Mouse (Mus musculus) CH12.LX (cell line): ENCODE measurements around the gene Txn2. TPM values are rescaled to one million over a fixed set of nuclear protein-coding genes. Genes with fewer than 3 reads are reported as not detected.

Experiments
- DNase-seq: peaks from one replicate; pipeline ENCODE4 v3.0.0-alpha.2; 2013; ENCODE audit errors: extremely low read depth
- H3K27ac ChIP-seq: 2 replicates; pipeline ENCODE4 v1.5.1; 2012; ENCODE audit warnings: low read depth, mild to moderate bottlenecking, control low read depth, moderate library complexity; ENCODE audit not compliant: insufficient read depth
- H3K27me3 ChIP-seq: replicated peaks from 2 replicates; pipeline ENCODE3; 2012; ENCODE audit warnings: inconsistent platforms
- H3K36me3 ChIP-seq, 2 experiments: replicated peaks in 1 of 2; 2 replicates each; pipeline versions ENCODE3 to v1.6.1; 2012; ENCODE audit warnings: inconsistent platforms in 1 of 2, low read length in 1 of 2, mild to moderate bottlenecking in 1 of 2, mixed read lengths in 1 of 2, moderate library complexity in 1 of 2; ENCODE audit not compliant: control insufficient read depth in 1 of 2, insufficient read depth in 1 of 2
- H3K4me1 ChIP-seq, 2 experiments: 2 replicates each; pipeline ENCODE4 v1.6.1; 2012; ENCODE audit warnings: inconsistent platforms in 1 of 2, moderate library complexity in 1 of 2; ENCODE audit not compliant: insufficient read depth in 2 of 2, control insufficient read depth in 1 of 2
- H3K4me2 ChIP-seq: 2 replicates; pipeline ENCODE4 v1.6.1; 2012; ENCODE audit warnings: low read depth, mild to moderate bottlenecking, control low read depth; ENCODE audit not compliant: poor library complexity, insufficient read depth, severe bottlenecking
- H3K4me3 ChIP-seq, 3 experiments: fragments of 150-350 bp in 1 of 3; sonication (generic) in 1 of 3; replicated peaks in 1 of 3; 2 replicates each; pipeline versions ENCODE3 to v1.5.1; 2011 to 2012; ENCODE audit warnings: low read depth in 2 of 3, low read length in 2 of 3, mild to moderate bottlenecking in 2 of 3, moderate library complexity in 2 of 3, control low read depth in 1 of 3, improper control_type of control experiment in 1 of 3, inconsistent platforms in 1 of 3, mixed read lengths in 1 of 3; ENCODE audit not compliant: poor library complexity in 1 of 3
- H3K79me2 ChIP-seq: replicated peaks from 2 replicates; pipeline ENCODE4 v1.6.1; 2012; ENCODE audit warnings: mild to moderate bottlenecking, moderate library complexity; ENCODE audit not compliant: control insufficient read depth, poor library complexity, insufficient read depth, severe bottlenecking; ENCODE audit errors: extremely low read depth
- H3K9ac ChIP-seq: 2 replicates; pipeline ENCODE4 v1.6.1; 2012; ENCODE audit warnings: low read depth, mild to moderate bottlenecking, control low read depth, moderate library complexity; ENCODE audit not compliant: insufficient read depth
- H3K9me3 ChIP-seq: replicated peaks from 2 replicates; pipeline ENCODE3; 2012; ENCODE audit warnings: low read length, inconsistent platforms, mixed read lengths
- BHLHE40 ChIP-seq: IDR thresholded peaks from 2 replicates; pipeline ENCODE4 v1.6.1; 2011; ENCODE audit warnings: mild to moderate bottlenecking, low read depth, low read length, improper control_type of control experiment
- CTCF ChIP-seq, 2 experiments: IDR thresholded peaks in 1 of 2; conservative IDR thresholded peaks in 1 of 2; 2 replicates each; pipeline ENCODE4 v1.5.1; 2011 to 2012; ENCODE audit warnings: low read depth in 2 of 2, low read length in 2 of 2, improper control_type of control experiment in 1 of 2, inconsistent platforms in 1 of 2, mild to moderate bottlenecking in 1 of 2, moderate library complexity in 1 of 2
- ETS1 ChIP-seq: conservative IDR thresholded peaks from 2 replicates; pipeline ENCODE4 v1.6.1; 2012; ENCODE audit warnings: low read depth, mild to moderate bottlenecking, inconsistent platforms, low read length, improper control_type of control experiment, moderate library complexity
- GABPA ChIP-seq: IDR thresholded peaks from 2 replicates; pipeline ENCODE4 v1.6.1; 2012; ENCODE audit warnings: low read depth, low read length, improper control_type of control experiment, inconsistent platforms; ENCODE audit not compliant: insufficient replicate concordance
- JUN ChIP-seq: IDR thresholded peaks from 2 replicates; pipeline ENCODE4 v1.6.1; 2011; ENCODE audit warnings: low read depth, mild to moderate bottlenecking, low read length, improper control_type of control experiment, moderate library complexity; ENCODE audit not compliant: insufficient read depth
- MAFK ChIP-seq: IDR thresholded peaks from 2 replicates; pipeline ENCODE4 v1.6.1; 2011; ENCODE audit warnings: low read length, improper control_type of control experiment; ENCODE audit not compliant: insufficient replicate concordance
- MAZ ChIP-seq: IDR thresholded peaks from 2 replicates; pipeline ENCODE4 v1.6.1; 2012; ENCODE audit warnings: low read depth, mild to moderate bottlenecking, inconsistent platforms, low read length, improper control_type of control experiment, moderate library complexity
- MEF2A ChIP-seq: IDR thresholded peaks from 2 replicates; pipeline ENCODE4 v1.6.1; 2014; ENCODE audit warnings: low read depth, mild to moderate bottlenecking, inconsistent platforms, low read length, improper control_type of control experiment, borderline replicate concordance
- MXI1 ChIP-seq: IDR thresholded peaks from 2 replicates; pipeline ENCODE4 v1.6.1; 2011; ENCODE audit warnings: mild to moderate bottlenecking, low read depth, low read length, improper control_type of control experiment
- MYC ChIP-seq: IDR thresholded peaks from 2 replicates; pipeline ENCODE4 v1.6.1; 2011; ENCODE audit warnings: low read depth, mild to moderate bottlenecking, improper control_type of control experiment, low read length
- NRF1 ChIP-seq: IDR thresholded peaks from 2 replicates; pipeline ENCODE4 v1.6.1; 2014; ENCODE audit warnings: low read depth, mild to moderate bottlenecking, inconsistent platforms, low read length, improper control_type of control experiment, moderate library complexity
- RCOR1 ChIP-seq: conservative IDR thresholded peaks from 2 replicates; pipeline ENCODE4 v1.6.1; 2012; ENCODE audit warnings: low read depth, mild to moderate bottlenecking, inconsistent platforms, low read length, improper control_type of control experiment
- SIN3A ChIP-seq: IDR thresholded peaks from 2 replicates; pipeline ENCODE4 v1.6.1; 2012; ENCODE audit warnings: low read length, improper control_type of control experiment, inconsistent platforms
- USF2 ChIP-seq: conservative IDR thresholded peaks from 2 replicates; pipeline ENCODE4 v1.6.1; 2011; ENCODE audit warnings: low read depth, low read length, improper control_type of control experiment
- ZMIZ1 ChIP-seq: IDR thresholded peaks from 2 replicates; pipeline ENCODE4 v1.6.1; 2012; ENCODE audit warnings: low read depth, mild to moderate bottlenecking, inconsistent platforms, low read length, improper control_type of control experiment
- dilution Hi-C: fragments of 300-500 bp; cut with MboI; formaldehyde crosslinking; loops from 2 replicates; pipeline ENCODE4 v1.14.3; 2020; ENCODE audit warnings: low sequenced_read_pairs; ENCODE audit not compliant: extremely low pct_unique_long_range_greater_than_20kb, extremely low pct_ligation_motif_present
- in situ Hi-C: fragments of 300-500 bp; cut with MboI; formaldehyde crosslinking; loops from 3 replicates; pipeline ENCODE4 v1.14.3; 2019; ENCODE audit warnings: low sequenced_read_pairs, low pct_ligation_motif_present, low pct_unique_long_range_greater_than_20kb, mixed read lengths
- polyA plus RNA-seq: library from polyadenylated mRNA; unstranded; fragments of >175 nt; gene quantifications from 2 replicates; pipeline ENCODE4 v1.2.1, GENCODE M21; 2012; ENCODE audit warnings: low read depth; ENCODE audit not compliant: insufficient read length
- total RNA-seq, 2 experiments: library from RNA; depleted of rRNA; stranded (reverse); fragments of 300-350 nt in 1 of 2; fragments of >200 nt in 1 of 2; gene quantifications; 2 replicates each; pipeline ENCODE4 v1.2.3; 2012 to 2014

Txn2 gene
- total and polyA plus RNA-seq, 3 experiments = 22.4 to 209 (median 105) TPM

GRCm38 (mm10) chr15:77920511-77921462, 8.0 kb downstream of the Txn2 start:
- in situ Hi-C loops (no loop called here), dilution Hi-C loops (no loop called here)
- Histone ChIP-seq H3K79me2 (0 out of 2 replicates have a peak, but pooled peaks cover 4% of the 10 kb centered on the region), H3K36me3 (peaks cover 58 to 91% of the 10 kb centered on the region in 2 experiments), H3K4me2 (no peak overlapping the region), H3K9me3 (no peaks in the 10 kb centered on the region), H3K4me3 (no peak overlapping the region), H3K27ac (no peak overlapping the region), H3K27me3 (no peaks in the 10 kb centered on the region), H3K9ac (no peak overlapping the region), H3K4me1 (peaks cover 2 to 40% of the 10 kb centered on the region in 2 experiments; a peak in 3 of 4 replicates)
- DNase-seq = no peak
- TF ChIP-seq MYC = no peak
- no peak for TF ChIP-seq JUN
- no peak for TF ChIP-seq USF2
- no peak for TF ChIP-seq NRF1
- TF ChIP-seq SIN3A = no peak
- TF ChIP-seq MAZ = no peak
- TF ChIP-seq CTCF (conservative IDR thresholded peaks at IDR 0.05 in 1 of 2, IDR thresholded peaks at IDR 0.05 in 1 of 2; ENCODE audit: low read depth in 2 of 2, low read length in 2 of 2) = peak; percentile 30 to 49; a peak in 2 of 4 replicates
- TF ChIP-seq ETS1 = no peak
- no peak for TF ChIP-seq MAFK

- no peak overlapping the region for H3K4me3 ChIP-seq
- no peak overlapping the region for H3K9ac ChIP-seq
- no peak for DNase-seq
- no peaks in the 10 kb centered on the region for H3K9me3 ChIP-seq
- dilution Hi-C loops (no loop called here), in situ Hi-C loops (loop anchor here (10.0 kb wide), 1 partner anchor 145 kb away; no protein-coding TSS in a partner anchor)
- H3K4me1 ChIP-seq = peaks cover 2 to 40% of the 10 kb centered on the region in 2 experiments; a peak in 3 of 4 replicates
- H3K36me3 ChIP-seq = peaks cover 66 to 94% of the 10 kb centered on the region in 2 experiments
- no peak for TF ChIP-seq GABPA
- TF ChIP-seq ZMIZ1 = no peak
- TF ChIP-seq MYC = no peak
- TF ChIP-seq MXI1 = no peak
- TF ChIP-seq MAFK = no peak
- no peak for TF ChIP-seq MEF2A
- no peak for TF ChIP-seq BHLHE40
- no peak for TF ChIP-seq RCOR1
- H3K27ac ChIP-seq = 0 out of 2 replicates have a peak overlapping the region, but pooled peaks have one; percentile 24
- no peaks in the 10 kb centered on the region for H3K27me3 ChIP-seq
- no peak overlapping the region for H3K4me2 ChIP-seq
- 0 out of 2 replicates have a peak, but pooled peaks cover 4% of the 10 kb centered on the region for H3K79me2 ChIP-seq
These were observed 9.4 kb downstream of the Txn2 start for GRCm38 (mm10) chr15:77919441-77919840.
